Mouse (Mus musculus) stomach, postnatal 0 days (tissue): ENCODE data around the gene Fez1.

Source experiments
- CTCF ChIP-seq: IDR thresholded peaks from 2 replicates; pipeline ENCODE4 v1.5.1; 2016; ENCODE audit warnings: antibody characterized with exemption, low read depth, mild to moderate bottlenecking, moderate library complexity
- EP300 ChIP-seq: optimal IDR thresholded peaks from 2 replicates; pipeline ENCODE3; 2016; ENCODE audit warnings: antibody characterized with exemption

DNA sequence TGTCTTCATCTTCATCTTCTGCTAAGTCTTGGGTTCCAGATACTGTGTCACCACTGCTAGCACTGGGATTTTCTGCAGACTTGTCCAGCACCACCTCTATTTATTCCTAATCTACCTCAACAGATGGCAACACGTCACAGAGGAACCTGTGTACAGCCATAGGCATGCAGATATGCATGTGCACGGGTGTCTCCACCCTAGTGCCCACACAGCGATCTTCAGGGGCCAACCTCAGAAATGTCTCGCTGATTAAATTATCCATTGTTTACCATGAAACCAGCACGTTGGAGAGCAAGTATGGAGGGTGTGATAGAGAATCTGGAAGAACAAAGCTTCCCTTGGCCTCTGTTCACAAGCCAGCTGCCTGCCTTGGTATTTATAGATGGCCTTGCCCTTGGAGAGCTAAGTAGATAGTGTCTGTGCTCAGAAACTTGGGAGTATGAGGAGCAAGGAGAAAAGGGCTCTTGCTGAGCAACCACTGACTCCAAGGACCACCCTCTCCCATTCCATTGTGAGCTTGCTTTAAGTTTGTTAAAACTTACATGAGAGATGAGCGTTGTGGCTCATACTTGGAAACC lies 71.8 kb downstream of the Fez1 start:
- TF ChIP-seq CTCF (no peak), EP300 (no peak)
